Mouse (Mus musculus): Measurements from ENCODE around the gene Eif4e1b. TPM values are rescaled to one million over a fixed set of nuclear protein-coding genes. Genes with fewer than 3 reads are reported as not detected.

The Eif4e1b gene
- total and polyA plus RNA-seq, 2 experiments from 2014 or later: not detected

DNA sequence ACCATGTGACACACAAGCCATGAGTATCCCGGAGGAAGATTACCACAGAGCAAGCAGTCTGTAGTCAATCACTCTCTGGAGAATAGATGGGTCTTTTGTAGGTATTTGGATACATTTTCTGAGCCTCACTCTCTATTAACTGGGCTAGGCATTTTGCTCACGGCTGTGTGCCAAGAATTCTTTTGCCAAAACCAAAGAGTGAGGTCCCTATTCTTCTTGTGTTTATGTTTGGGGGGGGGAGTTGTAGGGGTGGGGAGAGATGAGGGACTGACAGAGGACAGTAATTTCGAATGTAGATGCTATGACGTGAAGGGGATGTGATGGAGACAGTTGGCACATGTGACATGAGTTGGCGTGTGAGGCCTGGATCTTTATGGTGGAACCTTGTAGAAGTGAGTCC is 53.3 kb downstream of the Eif4e1b start:
- WGBS: 39% methylated on average over 5 of the region's 5 CpGs
- DNase-seq (ENCODE audit: low spot score): no peak
- peak overlapping the region; percentile 65 for H3K27ac ChIP-seq

DNA sequence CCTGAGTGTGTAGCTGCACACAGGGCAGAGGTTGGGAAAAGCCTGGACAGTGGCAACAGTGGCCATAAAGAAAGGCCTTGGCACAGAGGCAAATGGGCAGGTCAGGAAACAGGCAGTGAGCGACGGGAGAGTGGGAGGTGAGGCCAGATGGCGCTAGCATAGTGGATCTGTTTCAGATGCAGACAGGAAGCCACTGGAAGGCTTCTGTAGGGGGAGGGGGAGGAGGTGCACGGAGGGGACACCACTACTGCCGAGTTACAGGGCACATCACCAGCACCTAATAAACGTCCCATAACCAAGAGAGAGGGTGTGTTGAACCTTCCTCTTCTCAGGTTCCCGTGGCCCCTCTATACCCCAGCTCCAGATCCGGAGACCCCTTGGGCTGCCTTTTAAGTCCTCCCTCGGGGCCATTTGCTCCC is 53.7 kb downstream of the Eif4e1b start:
- peak; percentile 54; the same call in 1 of the 2 replicates for ATAC-seq
- 11% methylated on average over 9 of the region's 9 CpGs for WGBS
- H3K27me3 ChIP-seq (ENCODE audit: insufficient read depth, low read length): no peaks in the 10 kb centered on the region
- H3K4me1 ChIP-seq (ENCODE audit: insufficient read depth, low read length): peaks cover 14% of the 10 kb centered on the region
- H3K36me3 ChIP-seq (ENCODE audit: insufficient read depth, low read length): no peaks in the 10 kb centered on the region
- DNase-seq (ENCODE audit: low spot score): peak; percentile 62
- no peak overlapping the region for H3K4me3 ChIP-seq (ENCODE audit: low read length)
- H3K27ac ChIP-seq: peak overlapping the region; percentile 65
- H3K4me2 ChIP-seq (ENCODE audit: low read depth, low read length): 0 out of 2 replicates have a peak overlapping the region, but pooled peaks have one; percentile 13
- H3K9ac ChIP-seq (replicated peaks; ENCODE audit: low read length): no peak overlapping the region
- no peaks in the 10 kb centered on the region for H3K9me3 ChIP-seq (ENCODE audit: low read length)
- 0 out of 2 replicates have a peak, but pooled peaks have one; percentile 2 for TF ChIP-seq CTCF (IDR thresholded peaks at IDR 0.05; ENCODE audit: low read depth)

More for the DNA sequence above, 53.3 kb downstream of the Eif4e1b start:
- no peak overlapping the region for H3K4me3 ChIP-seq (ENCODE audit: low read length)
- H3K4me2 ChIP-seq (ENCODE audit: low read depth, low read length): no peak overlapping the region
- no peak for TF ChIP-seq CTCF (IDR thresholded peaks at IDR 0.05; ENCODE audit: low read depth)
- no peak for ATAC-seq
- no peak overlapping the region for H3K9ac ChIP-seq (replicated peaks; ENCODE audit: low read length)
- H3K36me3 ChIP-seq (ENCODE audit: insufficient read depth, low read length): no peaks in the 10 kb centered on the region
- no peaks in the 10 kb centered on the region for H3K27me3 ChIP-seq (ENCODE audit: insufficient read depth, low read length)
- H3K4me1 ChIP-seq (ENCODE audit: insufficient read depth, low read length): peaks cover 14% of the 10 kb centered on the region
- no peaks in the 10 kb centered on the region for H3K9me3 ChIP-seq (ENCODE audit: low read length)

Other genes starting within 250 kb of the Eif4e1b start
- 248 and 278 TPM in 2 replicates for gene 4833439L19Rik, start 218.6 kb upstream of the Eif4e1b start, total RNA-seq (2014; rRNA removed)
- gene 4833439L19Rik, start 218.6 kb upstream of the Eif4e1b start, polyA plus RNA-seq (2015; fragmentation: Nextera tagmentation; extraction: Ambion mirVana): 221 and 231 TPM in 2 replicates
- 159 and 240 TPM in 2 replicates for gene Arl10, start 209.0 kb upstream of the Eif4e1b start, total RNA-seq (2014; rRNA removed)
- gene Arl10, start 209.0 kb upstream of the Eif4e1b start, polyA plus RNA-seq (2015; fragmentation: Nextera tagmentation; extraction: Ambion mirVana): 66.3 and 69.7 TPM in 2 replicates
- 19.7 and 24.5 TPM in 2 replicates for gene Nop16, start 193.9 kb upstream of the Eif4e1b start, total RNA-seq (2014; rRNA removed)
- gene Nop16, start 193.9 kb upstream of the Eif4e1b start, polyA plus RNA-seq (2015; fragmentation: Nextera tagmentation; extraction: Ambion mirVana): 49.9 and 53.0 TPM in 2 replicates
- gene Higd2a, start 193.8 kb upstream of the Eif4e1b start, total RNA-seq (2014; rRNA removed): 177 and 187 TPM in 2 replicates
- gene Higd2a, start 193.8 kb upstream of the Eif4e1b start, polyA plus RNA-seq (2015; fragmentation: Nextera tagmentation; extraction: Ambion mirVana): 355 and 362 TPM in 2 replicates
- 184 and 189 TPM in 2 replicates for gene Cltb, start 172.7 kb upstream of the Eif4e1b start, total RNA-seq (2014; rRNA removed)
- 312 and 318 TPM in 2 replicates for gene Cltb, start 172.7 kb upstream of the Eif4e1b start, polyA plus RNA-seq (2015; fragmentation: Nextera tagmentation; extraction: Ambion mirVana)
- 39.5 and 41.9 TPM in 2 replicates for gene Faf2, start 162.2 kb upstream of the Eif4e1b start, total RNA-seq (2014; rRNA removed)
- 64.0 and 65.0 TPM in 2 replicates for gene Faf2, start 162.2 kb upstream of the Eif4e1b start, polyA plus RNA-seq (2015; fragmentation: Nextera tagmentation; extraction: Ambion mirVana)
- 73.1 and 74.8 TPM in 2 replicates for gene Rnf44, start 90.1 kb upstream of the Eif4e1b start, total RNA-seq (2014; rRNA removed)
- gene Rnf44, start 90.1 kb upstream of the Eif4e1b start, polyA plus RNA-seq (2015; fragmentation: Nextera tagmentation; extraction: Ambion mirVana): 48.8 and 60.1 TPM in 2 replicates
- 0.22 and 0.37 TPM in 2 replicates for gene Cdhr2, start 82.5 kb upstream of the Eif4e1b start, total RNA-seq (2014; rRNA removed)
- gene Cdhr2, start 82.5 kb upstream of the Eif4e1b start, polyA plus RNA-seq (2015; fragmentation: Nextera tagmentation; extraction: Ambion mirVana): 0.35 and 0.41 TPM in 2 replicates
- gene Gprin1, start 34.1 kb upstream of the Eif4e1b start, total RNA-seq (2014; rRNA removed): 146 and 153 TPM in 2 replicates
- gene Gprin1, start 34.1 kb upstream of the Eif4e1b start, polyA plus RNA-seq (2015; fragmentation: Nextera tagmentation; extraction: Ambion mirVana): 18.3 and 19.9 TPM in 2 replicates
- 96.8 and 111 TPM in 2 replicates for gene Sncb, start 17.4 kb upstream of the Eif4e1b start, total RNA-seq (2014; rRNA removed)
- 202 and 222 TPM in 2 replicates for gene Sncb, start 17.4 kb upstream of the Eif4e1b start, polyA plus RNA-seq (2015; fragmentation: Nextera tagmentation; extraction: Ambion mirVana)
- 53.2 and 60.5 TPM in 2 replicates for gene Tspan17, start 5.4 kb downstream of the Eif4e1b start, total RNA-seq (2014; rRNA removed)
- 143 and 153 TPM in 2 replicates for gene Tspan17, start 5.4 kb downstream of the Eif4e1b start, polyA plus RNA-seq (2015; fragmentation: Nextera tagmentation; extraction: Ambion mirVana)
- 49.9 and 53.0 TPM in 2 replicates for gene Unc5a, start 165.4 kb downstream of the Eif4e1b start, total RNA-seq (2014; rRNA removed)
- gene Unc5a, start 165.4 kb downstream of the Eif4e1b start, polyA plus RNA-seq (2015; fragmentation: Nextera tagmentation; extraction: Ambion mirVana): 10.5 and 11.7 TPM in 2 replicates
- 1.7 and 1.9 TPM in 2 replicates for gene Hk3, start 237.4 kb downstream of the Eif4e1b start, total RNA-seq (2014; rRNA removed)
- gene Hk3, start 237.4 kb downstream of the Eif4e1b start, polyA plus RNA-seq (2015; fragmentation: Nextera tagmentation; extraction: Ambion mirVana): 0.78 and 1.1 TPM in 2 replicates